Mouse (Mus musculus) stomach, embryonic 14.5 days (tissue): ENCODE measurements at regions not wholly inside any gene's neighbourhood (a gene's known extent, or its start where the extent isn't known, plus 50 kb on each side); places are given as distances from the start of the nearest gene placed in this dataset.
A peak's percentile ranks its signal among the peaks of the same experiment; 100 is the strongest.

ENCODE experiments used
- ATAC-seq: fragments of 200-750 bp; cut with Nextera tagmentation; 2 replicates; pipeline ENCODE4 v1.8.0; 2017; ENCODE audit warnings: low read depth, moderate TSS enrichment; ENCODE audit not compliant: insufficient number of reproducible peaks, insufficient read depth, low FRiP score
- H3K27ac ChIP-seq: fragments of 300-500 bp; sonication (generic); 2 replicates; pipeline ENCODE4 v1.5.1; 2014; ENCODE audit warnings: mild to moderate bottlenecking, low read length, moderate library complexity, mixed read lengths
- H3K27me3 ChIP-seq: fragments of 300-500 bp; sonication (generic); 2 replicates; pipeline ENCODE4 v1.6.1; 2014; ENCODE audit warnings: low read length, control low read depth, mixed read lengths; ENCODE audit not compliant: control insufficient read depth, insufficient read depth
- H3K36me3 ChIP-seq: fragments of 300-500 bp; sonication (generic); 2 replicates; pipeline ENCODE4 v1.6.1; 2014; ENCODE audit warnings: mild to moderate bottlenecking, control low read depth, low read length, moderate library complexity, mixed read lengths; ENCODE audit not compliant: control insufficient read depth, insufficient read depth
- H3K4me1 ChIP-seq: fragments of 300-500 bp; sonication (generic); 2 replicates; pipeline ENCODE4 v1.6.1; 2014; ENCODE audit warnings: low read length, control low read depth, mixed read lengths; ENCODE audit not compliant: control insufficient read depth, insufficient read depth
- H3K4me2 ChIP-seq: fragments of 300-500 bp; sonication (generic); replicated peaks from 2 replicates; pipeline ENCODE4 v1.6.1; 2014; ENCODE audit warnings: low read depth, low read length, control low read depth
- H3K4me3 ChIP-seq: fragments of 300-500 bp; sonication (generic); 2 replicates; pipeline ENCODE4 v1.5.1; 2014; ENCODE audit warnings: low read depth, low read length, control low read depth
- H3K9ac ChIP-seq: fragments of 300-500 bp; sonication (generic); replicated peaks from 2 replicates; pipeline ENCODE4 v1.6.1; 2014; ENCODE audit warnings: low read depth, mild to moderate bottlenecking, control low read depth, low read length, moderate library complexity, mixed read lengths
- H3K9me3 ChIP-seq: fragments of 300-500 bp; sonication (generic); 2 replicates; pipeline ENCODE4 v1.6.1; 2016; ENCODE audit warnings: low read depth, low read length, control low read depth; ENCODE audit not compliant: control insufficient read depth
- whole genome bisulfite sequencing: fragments of 180-500 bp; shearing (Covaris S2); extraction: QIAGEN DNeasy Blood & Tissue Kit; methylation state at CpG from one replicate; pipeline ENCODE4 v1.1.7; 2014; 5-methylcytosine and 5-hydroxymethylcytosine counted together

DNA sequence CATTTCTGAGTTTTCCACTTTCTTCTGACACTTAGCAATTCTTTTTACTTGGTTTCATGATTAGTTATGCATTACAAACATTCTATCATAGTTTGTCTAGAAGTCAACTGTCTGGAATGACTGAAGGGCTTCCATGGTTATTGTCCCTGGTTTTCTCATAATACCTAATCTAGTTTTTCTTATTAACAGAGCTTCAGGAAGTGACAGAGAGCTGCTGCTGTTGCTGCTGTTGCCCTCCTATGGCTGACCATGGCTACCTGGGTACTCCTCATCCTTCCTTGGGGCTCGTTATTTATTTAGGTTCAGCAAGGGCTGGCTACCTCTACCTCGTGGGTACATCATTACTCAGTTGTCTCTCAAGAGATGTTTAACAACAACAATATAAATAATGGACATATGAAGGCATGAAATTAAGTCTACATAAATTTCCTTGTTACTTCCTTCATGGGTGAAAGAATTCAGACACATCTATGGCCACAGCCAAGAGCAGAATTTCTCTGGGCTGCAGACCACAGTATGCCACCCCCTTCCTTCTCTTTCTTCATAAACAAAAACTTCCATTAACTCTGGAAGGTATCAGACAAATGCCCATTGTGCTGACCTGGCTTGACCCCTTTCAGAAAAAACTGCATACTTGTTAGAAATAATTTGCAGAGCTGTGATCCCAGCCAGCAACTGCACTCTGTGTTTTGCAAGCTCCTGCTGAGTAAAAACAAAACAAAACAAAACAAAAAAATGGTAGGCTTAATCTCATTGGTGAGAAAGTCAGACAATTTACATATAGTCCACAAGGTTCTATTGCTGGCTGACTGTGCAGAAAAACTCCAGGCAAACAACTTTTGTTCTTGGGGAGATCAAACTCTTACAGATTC is 103.6 kb upstream of the Lgalsl start:
- no peaks in the 10 kb centered on the region for H3K36me3 ChIP-seq
- H3K27ac ChIP-seq = no peak overlapping the region
- no peak for ATAC-seq
- no peaks in the 10 kb centered on the region for H3K4me1 ChIP-seq
- H3K4me2 ChIP-seq = no peak overlapping the region
- H3K4me3 ChIP-seq = no peak overlapping the region
- WGBS = 20% methylated on average over 2 of the region's 2 CpGs
- H3K9me3 ChIP-seq = no peaks in the 10 kb centered on the region
- no peak overlapping the region for H3K9ac ChIP-seq
- H3K27me3 ChIP-seq = no peaks in the 10 kb centered on the region

DNA sequence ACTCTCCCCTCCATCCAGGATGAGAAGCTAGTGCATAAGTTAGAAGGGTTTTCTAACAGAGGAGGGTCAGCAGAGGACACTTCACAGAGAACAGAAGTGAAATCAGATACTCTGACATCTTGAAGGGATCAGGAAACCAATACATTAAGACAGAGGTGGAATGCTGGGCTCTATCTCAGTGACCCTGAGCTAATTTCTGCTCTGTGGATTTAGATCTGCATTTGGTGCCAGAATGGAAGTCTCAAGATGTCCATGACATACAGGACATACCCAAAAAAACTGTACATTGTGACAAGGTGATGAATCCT is 104.2 kb upstream of the Lgalsl start:
- Histone ChIP-seq H3K4me1 (no peaks in the 10 kb centered on the region), H3K9ac (no peak overlapping the region), H3K4me2 (no peak overlapping the region), H3K9me3 (no peaks in the 10 kb centered on the region), H3K27ac (no peak overlapping the region), H3K27me3 (no peaks in the 10 kb centered on the region), H3K36me3 (no peaks in the 10 kb centered on the region), H3K4me3 (no peak overlapping the region)
- no peak for ATAC-seq

DNA sequence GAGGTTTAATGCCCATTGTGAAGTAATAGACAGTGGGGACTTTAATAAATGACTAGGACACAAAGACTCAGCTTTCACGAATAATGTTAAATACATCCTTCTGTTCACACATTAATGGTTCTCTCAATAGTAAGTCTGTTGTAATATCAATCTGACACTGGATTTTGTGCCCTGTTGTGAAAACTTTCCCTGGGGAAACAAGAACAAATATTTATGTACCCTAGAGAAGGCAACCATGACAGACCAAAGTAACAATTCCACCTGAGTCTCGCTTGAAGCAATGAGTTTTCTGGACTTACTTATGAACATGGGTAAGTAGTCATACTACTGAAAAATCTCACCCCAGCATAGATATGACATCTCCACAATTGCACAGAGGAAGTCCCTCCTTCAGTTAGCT is 105.1 kb upstream of the Lgalsl start:
- Histone ChIP-seq H3K4me1 (no peaks in the 10 kb centered on the region), H3K27me3 (no peaks in the 10 kb centered on the region), H3K27ac (no peak overlapping the region), H3K9me3 (no peaks in the 10 kb centered on the region), H3K4me3 (no peak overlapping the region), H3K9ac (no peak overlapping the region), H3K4me2 (no peak overlapping the region), H3K36me3 (no peaks in the 10 kb centered on the region)
- 81% methylated on average over 2 of the region's 2 CpGs for WGBS
- ATAC-seq = no peak

DNA sequence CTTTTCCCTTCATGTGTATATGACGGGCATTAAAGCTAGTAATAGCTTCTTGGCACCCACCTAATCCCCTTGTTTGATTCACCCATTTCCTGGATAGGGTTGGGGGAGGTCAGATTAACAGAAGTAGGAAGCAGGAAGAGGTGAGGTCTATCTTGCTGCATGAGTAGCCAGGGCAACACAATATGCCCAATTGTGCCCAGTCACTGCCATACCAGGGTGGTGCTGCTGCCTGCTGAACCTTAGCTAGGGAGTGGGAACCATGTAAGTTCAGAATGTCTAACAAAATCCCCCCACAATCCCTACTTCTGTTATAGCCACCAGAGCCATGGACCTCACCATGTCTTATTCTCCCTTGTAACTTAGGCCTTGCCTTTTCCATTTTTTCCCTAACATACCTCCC is 106.1 kb upstream of the Lgalsl start:
- Histone ChIP-seq H3K27ac (no peak overlapping the region), H3K4me2 (no peak overlapping the region), H3K27me3 (no peaks in the 10 kb centered on the region), H3K9me3 (no peaks in the 10 kb centered on the region), H3K4me3 (no peak overlapping the region), H3K4me1 (no peaks in the 10 kb centered on the region), H3K9ac (no peak overlapping the region), H3K36me3 (no peaks in the 10 kb centered on the region)
- ATAC-seq = no peak
- WGBS = 67% methylated on average over 1 of the region's 1 CpGs

DNA sequence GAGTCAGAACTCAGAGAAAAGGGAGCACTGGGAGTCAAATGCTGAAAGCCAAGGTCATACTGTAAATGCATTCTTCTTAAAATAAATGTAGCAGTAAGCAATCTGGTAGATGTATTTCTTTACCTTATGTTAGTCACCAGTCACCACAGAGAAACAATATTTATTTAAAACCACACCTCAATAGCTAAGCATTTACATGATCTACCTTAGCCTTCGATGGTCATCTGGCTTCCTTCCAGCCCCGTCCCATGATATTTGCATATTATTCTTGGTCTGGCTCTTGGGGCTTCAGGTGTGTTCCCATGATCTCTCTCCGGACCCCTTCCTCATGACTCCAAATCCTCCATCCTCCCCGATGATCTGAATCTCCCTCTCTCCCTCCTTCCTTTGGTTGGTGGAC is 107.1 kb upstream of the Lgalsl start:
- ATAC-seq = no peak
- no peak overlapping the region for H3K27ac ChIP-seq

DNA sequence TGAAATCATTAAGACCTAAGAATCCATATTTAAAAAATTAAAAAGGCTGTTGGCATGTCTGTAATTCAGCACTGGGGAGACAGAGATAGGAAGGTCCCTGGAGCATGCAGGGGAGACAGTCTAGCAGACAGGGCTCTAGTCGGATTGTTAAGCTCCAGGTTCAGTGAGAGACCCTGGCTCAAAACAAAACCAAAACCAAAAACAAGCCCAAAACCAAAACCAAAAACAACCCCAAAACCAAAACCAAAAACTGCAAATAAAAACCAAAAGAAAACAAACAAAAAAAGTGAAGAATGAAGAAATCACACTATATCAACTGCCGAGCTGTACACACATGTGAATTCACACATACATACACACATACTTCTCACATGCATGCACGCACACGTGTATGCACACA is 108.8 kb upstream of the Lgalsl start:
- H3K4me3 ChIP-seq = no peak overlapping the region
- no peak overlapping the region for H3K9ac ChIP-seq
- no peaks in the 10 kb centered on the region for H3K36me3 ChIP-seq
- WGBS = 86% methylated on average over 4 of the region's 4 CpGs
- H3K27ac ChIP-seq = no peak overlapping the region
- H3K4me1 ChIP-seq = no peaks in the 10 kb centered on the region
- H3K27me3 ChIP-seq = no peaks in the 10 kb centered on the region
- ATAC-seq = no peak
- no peak overlapping the region for H3K4me2 ChIP-seq
- no peaks in the 10 kb centered on the region for H3K9me3 ChIP-seq

More for the DNA sequence above, 107.1 kb upstream of the Lgalsl start:
- H3K4me3 ChIP-seq = no peak overlapping the region
- H3K36me3 ChIP-seq = no peaks in the 10 kb centered on the region
- 80% methylated on average over 4 of the region's 4 CpGs for WGBS
- H3K27me3 ChIP-seq = no peaks in the 10 kb centered on the region
- no peak overlapping the region for H3K4me2 ChIP-seq
- no peak overlapping the region for H3K9ac ChIP-seq
- H3K4me1 ChIP-seq = no peaks in the 10 kb centered on the region
- no peaks in the 10 kb centered on the region for H3K9me3 ChIP-seq

DNA sequence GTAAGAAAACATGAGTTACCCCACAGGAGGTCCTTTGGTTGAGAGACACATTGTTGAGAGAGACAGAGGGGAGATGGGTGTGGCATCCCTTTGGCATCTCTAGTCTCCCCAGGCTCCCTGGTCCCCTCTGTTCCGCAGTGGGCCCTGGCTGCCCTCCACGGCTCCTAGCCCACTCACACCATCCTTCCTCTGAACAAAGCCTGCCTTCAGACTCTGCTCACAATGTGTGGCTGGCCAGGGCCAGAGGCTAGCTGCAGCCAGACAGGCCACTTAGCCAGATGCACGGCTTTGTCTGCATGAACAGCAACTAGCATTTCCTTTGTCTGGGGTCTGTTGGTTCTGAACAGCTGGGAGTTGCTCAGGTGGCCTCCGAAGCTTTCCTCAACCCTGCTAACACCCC is 110.7 kb upstream of the Lgalsl start:
- Histone ChIP-seq H3K9me3 (no peaks in the 10 kb centered on the region), H3K36me3 (no peaks in the 10 kb centered on the region), H3K4me2 (no peak overlapping the region), H3K4me3 (no peak overlapping the region), H3K9ac (no peak overlapping the region), H3K4me1 (no peaks in the 10 kb centered on the region), H3K27me3 (no peaks in the 10 kb centered on the region), H3K27ac (no peak overlapping the region)
- WGBS = 57% methylated on average over 4 of the region's 4 CpGs
- no peak for ATAC-seq

DNA sequence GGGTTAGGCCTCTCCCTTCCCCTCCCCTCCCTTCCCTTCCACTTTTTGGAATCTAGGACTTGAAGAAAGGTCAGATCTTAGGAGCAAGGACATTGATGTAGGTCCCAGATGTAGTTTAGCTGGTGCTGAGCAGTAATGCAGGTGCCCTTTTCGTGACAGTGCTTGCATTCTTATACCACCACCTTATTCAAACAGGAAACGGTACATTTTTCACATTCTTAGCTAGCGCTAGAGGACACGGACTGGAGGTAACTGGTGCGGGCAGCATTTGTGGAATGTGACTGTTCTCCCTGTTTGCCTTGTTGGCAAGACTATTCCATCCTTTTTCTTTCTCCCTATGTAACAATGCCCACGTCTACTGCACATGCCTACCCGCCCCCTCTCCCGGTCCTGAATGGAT is 124.7 kb upstream of the Lgalsl start:
- H3K9me3 ChIP-seq = no peaks in the 10 kb centered on the region
- no peak overlapping the region for H3K27ac ChIP-seq
- H3K36me3 ChIP-seq = no peaks in the 10 kb centered on the region
- no peak overlapping the region for H3K4me3 ChIP-seq
- WGBS = 33% methylated on average over 8 of the region's 8 CpGs
- H3K4me1 ChIP-seq = peaks cover 8% of the 10 kb centered on the region; the same call in 1 of the 2 replicates
- H3K9ac ChIP-seq = no peak overlapping the region
- no peak overlapping the region for H3K4me2 ChIP-seq
- no peaks in the 10 kb centered on the region for H3K27me3 ChIP-seq
- no peak for ATAC-seq

DNA sequence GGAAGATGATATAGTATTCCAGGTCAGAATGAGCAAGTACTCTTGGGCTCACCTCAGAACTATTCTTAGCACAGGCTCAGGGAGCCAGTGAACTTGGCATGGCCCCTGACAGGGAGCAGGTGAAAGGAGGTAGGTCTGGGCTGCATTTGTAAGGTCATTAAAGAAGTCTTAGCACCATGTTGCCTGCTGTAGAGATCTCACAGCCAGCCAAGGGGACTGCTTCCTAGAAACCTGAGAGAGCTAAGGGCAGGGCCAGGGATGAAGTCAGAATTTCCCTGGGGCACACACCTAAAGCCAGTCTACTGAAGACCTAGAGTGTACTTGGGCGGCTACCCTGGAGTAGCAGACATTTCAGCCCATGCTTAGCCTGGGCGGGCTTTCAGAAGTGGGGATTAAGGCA is 126.9 kb upstream of the Lgalsl start:
- no peak overlapping the region for H3K4me2 ChIP-seq
- no peaks in the 10 kb centered on the region for H3K36me3 ChIP-seq
- H3K27me3 ChIP-seq = no peaks in the 10 kb centered on the region
- no peak for ATAC-seq
- H3K4me3 ChIP-seq = no peak overlapping the region
- no peak overlapping the region for H3K9ac ChIP-seq
- H3K27ac ChIP-seq = peak overlapping the region; percentile 55; the same call in 1 of the 2 replicates
- H3K9me3 ChIP-seq = no peaks in the 10 kb centered on the region
- peaks cover 8% of the 10 kb centered on the region; the same call in 1 of the 2 replicates for H3K4me1 ChIP-seq
- 25% methylated on average over 2 of the region's 2 CpGs for WGBS
